In the genomic region with DNA sequence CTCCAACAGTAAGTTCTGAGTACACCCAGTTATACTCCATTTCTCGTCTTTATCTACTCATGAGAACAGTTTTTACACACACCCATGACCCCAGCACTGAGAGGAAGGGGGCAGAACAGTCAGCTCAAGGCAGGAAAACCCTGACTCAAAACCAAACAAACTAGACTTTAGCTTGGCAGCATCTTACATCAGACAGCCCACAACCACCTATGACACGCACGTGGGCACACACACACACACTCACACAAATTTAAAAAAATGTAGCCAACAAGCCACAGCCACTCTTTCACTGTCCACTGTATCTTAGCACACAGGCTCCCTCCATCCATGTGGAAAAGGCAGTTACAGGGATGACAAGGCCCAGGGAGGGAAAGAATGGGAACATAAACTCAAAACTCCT, we compare ENCODE assay signal across 23 mouse cellular contexts. TPM values are rescaled to one million over a fixed set of nuclear protein-coding genes. Genes with fewer than 3 reads are reported as not detected.
DNase-seq lines count a peak whose midpoint lies in the region; ATAC-seq and TF ChIP-seq lines count a peak whose summit lies in the region.
"Had no signal": no experiment of that assay in that cellular context is flagged by ENCODE, and none has a peak within 500 bp of the region (broad histone marks: within the 10 kb centered on the region; RNA-seq: fewer than 3 reads in every experiment).

No protein-coding gene starts in this region.

- 95% methylated on average over 3 of the region's 3 CpGs for WGBS in embryonic facial prominence, embryonic 12.5 days
- WGBS in embryonic facial prominence, embryonic 10.5 days, result 94% methylated on average over 3 of the region's 3 CpGs

- H3K4me3 ChIP-seq in embryonic facial prominence, embryonic 12.5 days, result no peak overlapping the region
- no peak overlapping the region for H3K4me3 ChIP-seq in embryonic facial prominence, embryonic 10.5 days
- no peak overlapping the region for H3K4me3 ChIP-seq in ES-Bruce4 (ENCODE audit: low read depth, low read length)
- H3K4me3 ChIP-seq: embryonic facial prominence, embryonic 13.5 days; embryonic facial prominence, embryonic 15.5 days; erythroblast, embryonic 14.5 days; forebrain, embryonic 10.5 days; forebrain, embryonic 12.5 days had no signal

- no peaks in the 10 kb centered on the region for H3K4me1 ChIP-seq in embryonic facial prominence, embryonic 12.5 days
- no peaks in the 10 kb centered on the region for H3K4me1 ChIP-seq in embryonic facial prominence, embryonic 10.5 days
- no peaks in the 10 kb centered on the region for H3K4me1 ChIP-seq in ES-Bruce4 (ENCODE audit: control insufficient read depth, insufficient read depth, low read length)
- H3K4me1 ChIP-seq: embryonic facial prominence, embryonic 13.5 days; embryonic facial prominence, embryonic 15.5 days; forebrain, embryonic 10.5 days; forebrain, embryonic 12.5 days had no signal

- no peak overlapping the region for H3K27ac ChIP-seq in embryonic facial prominence, embryonic 12.5 days
- H3K27ac ChIP-seq in embryonic facial prominence, embryonic 10.5 days (replicated peaks), result no peak overlapping the region
- peak overlapping the region; percentile 22; the same call in 1 of the 2 replicates for H3K27ac ChIP-seq in ES-Bruce4 (ENCODE audit: insufficient read depth, low read length)
- H3K27ac ChIP-seq: embryonic facial prominence, embryonic 13.5 days; embryonic facial prominence, embryonic 15.5 days; forebrain, embryonic 10.5 days; forebrain, embryonic 12.5 days had no signal

- DNase-seq in embryonic facial prominence, embryonic 10.5 days (ENCODE audit: low spot score), result no peak
- peak; percentile 65 for DNase-seq in 416B (ENCODE audit: low read depth)
- no peak for DNase-seq in right cerebral cortex, postnatal 25 days
- no peak for DNase-seq in embryo, embryonic 11 days
- DNase-seq: adrenal gland, adult 8-10 months; adrenal gland, postnatal 14 days; adrenal gland, postnatal 36 days; cerebellum, adult 11-12 months; cerebellum, adult 2 months; cerebellum, adult 9-10 months; cerebellum, postnatal 10 days; cerebellum, postnatal 25 days had no signal

- no peak for ATAC-seq in embryonic facial prominence, embryonic 12.5 days (ENCODE audit: insufficient number of reproducible peaks, insufficient read depth, low FRiP score, low TSS enrichment)
- ATAC-seq: activated CD4-positive, CD25-positive, alpha-beta regulatory T cell, adult 4 months; forebrain, embryonic 14.5 days; forebrain, embryonic 16.5 days; Patski had no signal

- H3K9ac ChIP-seq in embryonic facial prominence, embryonic 12.5 days, result peak overlapping the region; percentile 15; the same call in 1 of the 2 replicates
- H3K9ac ChIP-seq in ES-Bruce4 (ENCODE audit: low read depth, poor library complexity, severe bottlenecking), result no peak overlapping the region
- H3K9ac ChIP-seq: embryonic facial prominence, embryonic 13.5 days; embryonic facial prominence, embryonic 15.5 days; forebrain, embryonic 12.5 days had no signal

- no peak for TF ChIP-seq POLR2A in ES-Bruce4 (IDR thresholded peaks at IDR 0.05; ENCODE audit: insufficient read depth, low read length)

- no peaks in the 10 kb centered on the region for H3K9me3 ChIP-seq in embryonic facial prominence, embryonic 12.5 days
- H3K9me3 ChIP-seq in embryonic facial prominence, embryonic 10.5 days, result no peaks in the 10 kb centered on the region
- H3K9me3 ChIP-seq in ES-Bruce4 (replicated peaks; ENCODE audit: control insufficient read depth, insufficient read depth, low read length, poor library complexity, severe bottlenecking), result no peaks in the 10 kb centered on the region
- H3K9me3 ChIP-seq: embryonic facial prominence, embryonic 13.5 days; embryonic facial prominence, embryonic 15.5 days; forebrain, embryonic 10.5 days; forebrain, embryonic 12.5 days had no signal

- no peak for TF ChIP-seq EP300 in ES-Bruce4 (IDR thresholded peaks at IDR 0.05; ENCODE audit: insufficient read depth, low read depth, low read length)

- TF ChIP-seq CTCF in ES-Bruce4 (IDR thresholded peaks at IDR 0.05; ENCODE audit: low read depth, low read length), result no peak

- no peaks in the 10 kb centered on the region for H3K27me3 ChIP-seq in embryonic facial prominence, embryonic 12.5 days
- H3K27me3 ChIP-seq in embryonic facial prominence, embryonic 10.5 days (replicated peaks; ENCODE audit: low read depth, poor library complexity, severe bottlenecking), result no peaks in the 10 kb centered on the region
- H3K27me3 ChIP-seq in ES-Bruce4 (ENCODE audit: control insufficient read depth, insufficient read depth, low read length, poor library complexity, severe bottlenecking), result no peaks in the 10 kb centered on the region
- H3K27me3 ChIP-seq: embryonic facial prominence, embryonic 13.5 days; embryonic facial prominence, embryonic 15.5 days; forebrain, embryonic 12.5 days; Patski had no signal

- H3K36me3 ChIP-seq in embryonic facial prominence, embryonic 12.5 days, result peaks cover 72% of the 10 kb centered on the region
- H3K36me3 ChIP-seq in embryonic facial prominence, embryonic 10.5 days (replicated peaks), result peaks cover 95% of the 10 kb centered on the region
- peaks cover 51% of the 10 kb centered on the region for H3K36me3 ChIP-seq in ES-Bruce4 (ENCODE audit: control insufficient read depth, insufficient read depth, low read length, poor library complexity, severe bottlenecking)

- H3K4me2 ChIP-seq in embryonic facial prominence, embryonic 12.5 days (replicated peaks), result no peak overlapping the region
- H3K4me2 ChIP-seq: embryonic facial prominence, embryonic 13.5 days; embryonic facial prominence, embryonic 15.5 days; forebrain, embryonic 12.5 days had no signal

RNA-seq across cellular contexts. Expression of a gene that starts 10.8 kb away (rescaled TPM):
- polyA plus RNA-seq in embryonic facial prominence, embryonic 12.5 days (2016; fragmentation: Nextera tagmentation; extraction: Ambion mirVana), result 48.8 and 52.9 TPM in 2 replicates
- 45.3 and 51.9 TPM in 2 replicates for polyA plus RNA-seq in embryonic facial prominence, embryonic 10.5 days (2016; fragmentation: Nextera tagmentation; extraction: Ambion mirVana)
- 66.9 and 77.2 TPM in 2 replicates for polyA plus RNA-seq in ES-Bruce4 (2011; ENCODE audit: insufficient read depth, insufficient read length, low read depth, missing spikeins)

RNA-seq across cellular contexts. Expression of a gene that starts 15.7 kb away (rescaled TPM):
- 2.1 and 3.6 TPM in 2 replicates for polyA plus RNA-seq in embryonic facial prominence, embryonic 12.5 days (2016; fragmentation: Nextera tagmentation; extraction: Ambion mirVana)
- 0.69 and 1.5 TPM in 2 replicates for polyA plus RNA-seq in embryonic facial prominence, embryonic 10.5 days (2016; fragmentation: Nextera tagmentation; extraction: Ambion mirVana)
- not detected in 2 replicates for polyA plus RNA-seq in ES-Bruce4 (2011; ENCODE audit: insufficient read depth, insufficient read length, low read depth, missing spikeins)
- polyA plus RNA-seq: activated CD4-positive, CD25-positive, alpha-beta regulatory T cell, adult 4 months; erythroblast, embryonic 14.5 days; forebrain, embryonic 14.5 days; forebrain, embryonic 16.5 days; Patski had no signal

RNA-seq across cellular contexts. Expression of a gene that starts 26.6 kb away (rescaled TPM):
- 0.28 TPM in 1 of 2 replicates, not detected in the other for polyA plus RNA-seq in embryonic facial prominence, embryonic 12.5 days (2016; fragmentation: Nextera tagmentation; extraction: Ambion mirVana)
- 0.44 and 0.67 TPM in 2 replicates for polyA plus RNA-seq in embryonic facial prominence, embryonic 10.5 days (2016; fragmentation: Nextera tagmentation; extraction: Ambion mirVana)
- polyA plus RNA-seq in ES-Bruce4 (2011; ENCODE audit: insufficient read depth, insufficient read length, low read depth, missing spikeins), result 0.93 and 1.0 TPM in 2 replicates
- polyA plus RNA-seq: embryonic facial prominence, embryonic 13.5 days; erythroblast, embryonic 14.5 days; forebrain, embryonic 14.5 days had no signal

RNA-seq across cellular contexts. Expression of a gene that starts 31.1 kb away (rescaled TPM):
- 11.2 and 12.0 TPM in 2 replicates for polyA plus RNA-seq in embryonic facial prominence, embryonic 12.5 days (2016; fragmentation: Nextera tagmentation; extraction: Ambion mirVana)
- polyA plus RNA-seq in embryonic facial prominence, embryonic 10.5 days (2016; fragmentation: Nextera tagmentation; extraction: Ambion mirVana), result 8.5 and 12.8 TPM in 2 replicates
- 5.8 and 6.1 TPM in 2 replicates for polyA plus RNA-seq in ES-Bruce4 (2011; ENCODE audit: insufficient read depth, insufficient read length, low read depth, missing spikeins)

RNA-seq across cellular contexts. Expression of a gene that starts 31.2 kb away (rescaled TPM):
- 41.8 and 42.2 TPM in 2 replicates for polyA plus RNA-seq in embryonic facial prominence, embryonic 12.5 days (2016; fragmentation: Nextera tagmentation; extraction: Ambion mirVana)
- 49.6 and 50.7 TPM in 2 replicates for polyA plus RNA-seq in embryonic facial prominence, embryonic 10.5 days (2016; fragmentation: Nextera tagmentation; extraction: Ambion mirVana)
- 15.0 and 16.1 TPM in 2 replicates for polyA plus RNA-seq in ES-Bruce4 (2011; ENCODE audit: insufficient read depth, insufficient read length, low read depth, missing spikeins)
